Mouse (Mus musculus) MEL (cell line): ENCODE data around the gene Iqcd.

Experiments
- CTCF ChIP-seq, 3 experiments: IDR thresholded peaks in 2 of 3; conservative IDR thresholded peaks in 1 of 3; 2 replicates each; pipeline ENCODE4 v1.5.1; 2011 to 2012; ENCODE audit warnings: low read length in 3 of 3, low read depth in 2 of 3, mild to moderate bottlenecking in 2 of 3, improper control_type of control experiment in 1 of 3, inconsistent platforms in 1 of 3, mixed read lengths in 1 of 3, moderate library complexity in 1 of 3; ENCODE audit not compliant: control insufficient read depth in 1 of 3, insufficient read depth in 1 of 3, poor library complexity in 1 of 3, severe bottlenecking in 1 of 3
- GATA1 ChIP-seq: IDR thresholded peaks from 2 replicates; pipeline ENCODE4 v1.6.1; 2011; ENCODE audit warnings: low read depth, low read length, improper control_type of control experiment
- MAX ChIP-seq: IDR thresholded peaks from 2 replicates; pipeline ENCODE4 v1.6.1; 2011; ENCODE audit warnings: low read length, improper control_type of control experiment
- NELFE ChIP-seq: IDR thresholded peaks from 2 replicates; pipeline ENCODE4 v1.6.1; 2011; ENCODE audit warnings: low read depth, low read length, improper control_type of control experiment
- POLR2AphosphoS2 ChIP-seq: IDR thresholded peaks from 2 replicates; pipeline ENCODE4 v1.6.1; 2011; ENCODE audit warnings: low read length, improper control_type of control experiment
- TCF12 ChIP-seq: IDR thresholded peaks from 2 replicates; pipeline ENCODE4 v1.6.1; 2014; ENCODE audit warnings: low read depth, mild to moderate bottlenecking, inconsistent platforms, low read length, improper control_type of control experiment, moderate library complexity
- USF2 ChIP-seq, 2 experiments: IDR thresholded peaks; 2 replicates each; pipeline ENCODE4 v1.6.1; 2011 to 2012; ENCODE audit warnings: improper control_type of control experiment in 2 of 2, low read length in 2 of 2, borderline replicate concordance in 1 of 2, inconsistent platforms in 1 of 2, low read depth in 1 of 2, mild to moderate bottlenecking in 1 of 2; ENCODE audit not compliant: insufficient read depth in 1 of 2
- ZC3H11A ChIP-seq: IDR thresholded peaks from 2 replicates; pipeline ENCODE4 v1.6.1; 2012; ENCODE audit warnings: low read depth, mild to moderate bottlenecking, inconsistent platforms, low read length, improper control_type of control experiment

DNA sequence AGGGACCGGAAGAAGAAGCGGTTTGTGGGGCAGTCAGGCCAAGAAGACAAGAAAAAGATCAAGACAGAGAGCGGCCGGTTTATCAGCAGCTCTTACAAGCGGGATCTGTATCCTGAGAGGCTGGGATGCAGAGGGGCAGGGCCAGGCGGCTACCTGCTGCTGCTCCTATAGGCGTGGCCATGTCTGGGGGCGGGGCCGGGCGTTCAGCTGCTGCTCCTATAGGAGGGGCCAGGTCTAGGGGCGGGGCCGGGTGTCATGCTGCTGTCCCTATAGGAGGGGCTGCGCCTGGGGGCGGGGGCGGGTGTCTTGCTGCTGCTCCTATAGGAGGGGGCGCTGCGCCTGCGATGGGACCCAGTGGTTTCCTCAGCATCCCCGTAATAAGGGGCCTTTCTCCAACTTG is 37.6 kb downstream of the Iqcd start:
- TF ChIP-seq USF2 (IDR thresholded peaks at IDR 0.05; ENCODE audit: borderline replicate concordance in 1 of 2, insufficient read depth in 1 of 2, low read depth in 1 of 2, low read length in 2 of 2) (no peak), GATA1 (no peak), NELFE (no peak), ZC3H11A (no peak), POLR2AphosphoS2 (no peak), CTCF (IDR thresholded peaks at IDR 0.05 in 2 of 3, conservative IDR thresholded peaks at IDR 0.05 in 1 of 3; ENCODE audit: control insufficient read depth in 1 of 3, insufficient read depth in 1 of 3, low read depth in 2 of 3, low read length in 3 of 3, poor library complexity in 1 of 3, severe bottlenecking in 1 of 3) (no peak), TCF12 (no peak), MAX (no peak)
